Mouse (Mus musculus) spleen, postnatal 10 days (tissue): ENCODE measurements at regions not wholly inside any gene's neighbourhood (a gene's known extent, or its start where the extent isn't known, plus 50 kb on each side); places are given as distances from the start of the nearest gene placed in this dataset.

Experiments
- DNase-seq, 2 experiments: peaks; one replicate each; pipeline ENCODE4 v3.0.0; 2021 to 2022; ENCODE audit warnings: low spot score in 2 of 2

DNA sequence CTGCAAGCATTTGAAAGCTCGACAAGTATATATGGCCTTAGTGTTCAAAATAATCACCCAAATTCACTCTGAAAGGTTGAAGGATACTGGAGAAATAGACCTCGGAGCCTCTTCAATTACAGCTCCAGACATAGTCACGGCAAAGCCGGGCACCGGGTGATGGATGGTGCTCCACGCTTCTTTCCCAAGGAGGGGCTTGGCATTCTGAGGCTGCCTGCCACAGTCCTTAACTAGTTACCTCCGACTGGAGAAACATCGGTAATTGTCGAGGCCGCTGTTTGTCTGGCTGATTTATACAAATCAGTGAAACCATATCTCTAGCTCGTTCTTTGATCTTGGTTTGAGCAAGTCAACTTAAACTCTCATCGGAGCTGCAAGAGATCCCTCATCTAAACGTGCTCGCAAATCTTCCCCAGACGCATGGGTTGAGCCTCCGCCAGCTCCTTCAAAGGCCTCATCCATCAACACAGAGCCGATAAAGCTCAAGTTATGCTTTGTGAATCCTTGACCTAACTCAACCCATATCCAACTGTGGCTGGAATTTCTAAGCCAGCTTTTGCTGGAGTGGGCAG, 145.4 kb upstream of the Stx16 start:
- no peak for DNase-seq

- no peak for DNase-seq
Measured at GRCm38 (mm10) chr2:173935706-173936105, 140.4 kb upstream of the Stx16 start.

DNA sequence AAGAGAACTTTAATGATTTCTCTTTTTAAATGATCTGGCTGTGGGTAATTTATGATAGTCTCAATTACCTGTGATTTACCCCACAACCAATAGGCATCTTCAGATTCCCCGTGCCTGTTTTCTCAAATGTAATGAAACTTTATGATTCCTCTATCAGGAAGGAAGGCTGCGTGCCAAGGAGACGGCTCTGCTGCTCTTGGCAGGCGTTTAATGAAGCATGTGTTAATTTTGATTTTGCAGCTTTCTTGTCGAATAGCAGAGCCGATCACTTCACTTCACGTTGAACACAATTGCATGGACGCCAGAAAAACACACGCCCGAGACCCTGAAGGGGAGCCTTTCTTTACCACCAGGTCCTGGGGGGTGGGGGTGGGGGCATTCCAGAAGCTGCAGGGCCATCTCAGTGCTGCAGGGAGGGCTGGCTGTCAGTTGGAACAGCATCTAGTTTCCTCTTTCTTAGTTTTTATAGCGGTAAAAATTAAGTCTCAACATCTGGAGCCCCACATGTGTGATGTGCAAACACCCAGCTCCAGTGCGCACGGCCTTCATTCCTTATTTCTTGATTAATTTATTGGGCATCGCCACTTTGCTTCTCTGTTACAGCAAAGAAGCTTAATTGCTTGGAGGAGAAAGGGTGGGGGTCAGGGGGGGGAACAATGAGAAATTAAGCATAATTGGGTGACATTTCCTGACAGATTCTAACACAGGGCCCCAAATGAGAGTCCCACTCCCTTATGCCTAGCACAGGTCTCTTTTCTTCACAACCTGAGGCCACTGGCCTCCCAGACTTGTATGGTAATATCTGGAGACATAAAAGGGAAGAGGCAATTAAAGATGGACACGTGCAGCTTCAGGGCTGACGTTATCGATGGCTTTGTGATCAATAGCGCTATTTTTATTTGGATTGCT, 138.3 kb upstream of the Stx16 start:
- DNase-seq, result no peak

- DNase-seq, result no peak
Measured at GRCm38 (mm10) chr2:173938440-173938787, 137.7 kb upstream of the Stx16 start.

DNA sequence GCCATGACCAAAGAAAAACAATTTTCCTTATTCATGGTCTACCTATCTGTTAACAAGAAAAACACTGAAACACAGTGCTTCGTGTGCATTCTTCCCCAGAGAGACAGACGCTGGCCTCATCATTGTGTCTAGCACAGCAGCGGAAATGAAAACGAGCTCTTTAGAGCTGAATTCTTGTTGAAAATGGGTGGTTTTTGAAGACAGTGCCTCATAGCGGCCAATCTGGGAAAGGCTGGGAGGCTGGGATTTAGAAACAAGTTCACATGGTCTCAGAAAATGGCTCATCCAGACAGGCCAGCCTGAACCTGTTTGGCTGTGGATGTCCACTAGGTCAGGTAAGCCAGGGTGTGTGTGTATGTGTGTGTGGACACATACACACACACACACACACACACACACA, 130.7 kb upstream of the Stx16 start:
- DNase-seq, result no peak

DNA sequence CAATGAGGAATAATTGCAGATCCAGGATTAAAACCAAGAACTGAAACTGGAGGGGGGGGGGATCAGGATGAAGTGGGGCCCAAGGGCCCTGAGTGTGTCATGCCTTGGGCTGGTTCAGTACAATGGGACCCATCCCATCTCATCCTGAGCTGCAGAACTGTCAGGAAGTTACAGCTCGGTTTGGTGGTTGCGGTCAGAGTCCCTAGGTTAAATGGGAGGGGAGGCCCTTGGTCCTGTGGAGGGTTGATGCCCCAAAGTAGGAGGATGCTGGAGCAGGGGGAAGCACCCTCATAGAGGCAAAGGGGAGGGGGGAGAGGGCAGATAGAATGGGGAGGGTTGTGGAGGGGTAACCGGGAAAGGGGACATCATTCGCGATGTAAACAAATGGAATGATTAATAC, 127.5 kb upstream of the Stx16 start:
- no peak for DNase-seq

- no peak for DNase-seq
Measured at GRCm38 (mm10) chr2:173950164-173950891, 125.8 kb upstream of the Stx16 start.

DNA sequence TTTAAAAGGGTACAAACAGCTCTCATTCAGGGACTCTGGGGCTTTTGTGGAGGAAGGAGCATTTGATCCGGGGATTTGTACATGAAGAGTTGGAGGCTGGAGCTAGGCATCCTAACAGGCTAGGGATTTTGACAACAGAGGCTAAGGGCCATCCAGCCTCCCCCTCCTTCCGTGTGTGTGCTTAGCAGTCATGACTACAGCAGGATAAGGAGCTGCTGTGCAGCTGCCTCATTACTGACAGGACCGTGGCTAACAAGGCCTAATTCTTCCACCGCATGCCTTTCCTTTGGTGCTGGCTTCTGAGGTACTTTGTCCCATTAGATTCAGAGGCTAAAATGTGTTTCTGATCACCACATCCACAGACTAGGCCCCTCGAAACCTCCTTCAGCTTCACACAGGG, 110.0 kb upstream of the Stx16 start:
- DNase-seq, result no peak

DNA sequence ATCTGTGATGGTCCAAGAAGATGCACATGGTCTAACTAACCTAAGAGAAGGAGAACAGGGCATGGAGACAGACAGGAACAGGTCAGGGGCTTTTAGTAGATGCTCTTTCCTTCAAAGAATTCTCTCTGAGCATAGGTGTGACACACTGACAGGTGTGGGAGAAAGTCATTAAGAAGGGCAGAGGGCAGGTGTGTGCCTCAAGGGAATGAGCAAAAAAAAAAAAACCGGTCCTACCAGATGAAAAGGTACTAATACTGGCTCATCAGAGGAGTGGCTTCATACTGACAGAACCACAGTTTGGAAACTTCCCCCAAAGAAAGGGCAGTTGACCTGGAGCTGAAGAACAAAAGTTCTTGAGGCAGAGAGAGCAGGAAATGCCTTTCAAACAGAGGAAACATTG, 105.3 kb upstream of the Stx16 start:
- DNase-seq, result no peak

DNA sequence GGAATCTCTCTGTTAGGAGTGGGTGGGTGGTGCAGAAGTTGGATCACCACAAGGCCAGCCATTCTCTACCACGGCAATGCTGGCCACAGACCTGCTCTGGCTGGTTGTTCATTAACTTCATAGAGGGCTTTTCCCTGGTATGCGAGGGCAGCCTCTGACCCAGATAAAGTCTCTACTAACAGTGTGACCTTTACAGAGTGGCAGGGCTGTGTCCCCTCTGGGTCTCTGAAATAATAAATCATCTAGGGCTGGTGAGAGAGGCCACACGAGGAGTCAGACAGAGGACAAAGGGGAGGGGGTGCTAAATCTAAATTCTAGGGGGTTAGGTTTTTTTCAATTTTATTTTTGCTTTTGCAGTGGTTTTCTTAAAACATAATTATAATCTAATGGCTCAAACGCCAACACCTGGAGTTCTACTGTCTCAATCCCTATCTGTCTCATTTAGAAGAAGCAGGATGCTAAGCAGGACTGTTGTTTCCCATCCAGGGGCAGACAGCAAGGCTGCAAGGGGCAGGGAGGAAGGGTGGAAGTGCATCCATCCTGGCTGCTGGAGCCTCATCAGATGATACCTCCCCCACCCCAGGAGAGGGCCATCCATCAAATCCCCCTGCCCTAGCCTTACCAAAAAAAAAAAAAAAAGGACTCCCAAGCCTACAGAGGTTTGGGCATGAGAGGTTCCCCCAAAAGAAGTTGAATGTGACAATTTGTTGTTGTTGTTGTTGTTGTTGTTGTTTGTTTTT, 99.6 kb upstream of the Stx16 start:
- no peak for DNase-seq

GRCm38 (mm10) chr2:173977236-173978053, 98.7 kb upstream of the Stx16 start:
- no peak for DNase-seq

- no peak for DNase-seq
Measured at GRCm38 (mm10) chr2:173978138-173978765, 97.9 kb upstream of the Stx16 start.

- no peak for DNase-seq
Measured at GRCm38 (mm10) chr2:173981036-173981435, 95.1 kb upstream of the Stx16 start.

- no peak for DNase-seq
Measured at GRCm38 (mm10) chr2:173987516-173987915, 88.6 kb upstream of the Stx16 start.

- DNase-seq, result no peak
Measured at GRCm38 (mm10) chr2:173987921-173988320, 88.2 kb upstream of the Stx16 start.

DNA sequence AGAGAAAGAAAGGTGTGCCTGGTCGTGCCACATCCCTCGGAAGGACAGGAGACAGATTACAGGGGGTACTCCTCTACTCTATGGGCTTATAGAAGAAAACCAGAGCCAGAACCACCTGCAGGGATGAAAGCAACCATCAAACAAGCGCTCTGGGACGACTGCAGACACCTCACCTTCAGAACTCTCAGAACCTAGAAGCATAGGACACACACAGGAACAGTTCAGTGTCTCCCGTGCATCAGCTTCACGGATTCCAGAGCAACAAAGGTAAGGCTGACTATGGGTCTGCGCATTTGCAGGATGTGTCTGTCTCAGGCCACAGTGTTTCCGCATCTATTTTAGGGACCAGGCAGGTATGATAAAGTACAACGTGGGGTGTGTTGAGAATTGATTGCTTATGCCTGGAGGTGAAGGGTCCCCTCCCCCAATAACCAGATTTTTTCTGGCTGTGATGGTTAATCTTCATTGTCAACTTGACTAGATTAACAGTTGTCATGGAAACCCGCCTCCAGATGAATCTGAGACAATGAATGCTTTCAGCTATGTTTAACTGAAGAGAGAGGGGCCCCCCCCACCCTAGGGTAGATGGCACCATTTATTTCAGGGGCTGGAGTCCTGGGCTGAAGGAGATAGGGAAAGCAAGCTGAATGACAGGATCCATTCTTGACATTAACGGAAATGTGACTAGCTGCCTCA, 87.3 kb upstream of the Stx16 start:
- DNase-seq, result no peak

DNA sequence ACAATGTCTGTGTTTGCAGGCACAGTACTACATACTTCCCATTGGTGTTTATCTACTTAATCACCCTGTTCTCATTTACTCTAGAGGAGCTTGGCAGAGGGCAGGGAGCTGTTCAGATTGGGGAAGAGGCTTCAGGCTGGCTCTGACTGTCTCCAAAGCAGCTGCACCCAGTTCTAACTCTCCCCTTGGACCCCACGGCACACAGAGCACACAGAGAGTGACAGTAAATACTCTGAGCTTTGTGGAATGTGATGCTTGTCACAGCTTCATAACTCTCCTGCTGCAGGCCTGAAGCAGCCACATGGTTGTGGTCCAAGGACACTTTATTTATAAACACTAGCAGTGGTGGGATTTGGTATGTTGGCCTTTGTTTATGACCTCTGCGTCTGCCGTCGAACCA, 85.4 kb upstream of the Stx16 start:
- no peak for DNase-seq

DNA sequence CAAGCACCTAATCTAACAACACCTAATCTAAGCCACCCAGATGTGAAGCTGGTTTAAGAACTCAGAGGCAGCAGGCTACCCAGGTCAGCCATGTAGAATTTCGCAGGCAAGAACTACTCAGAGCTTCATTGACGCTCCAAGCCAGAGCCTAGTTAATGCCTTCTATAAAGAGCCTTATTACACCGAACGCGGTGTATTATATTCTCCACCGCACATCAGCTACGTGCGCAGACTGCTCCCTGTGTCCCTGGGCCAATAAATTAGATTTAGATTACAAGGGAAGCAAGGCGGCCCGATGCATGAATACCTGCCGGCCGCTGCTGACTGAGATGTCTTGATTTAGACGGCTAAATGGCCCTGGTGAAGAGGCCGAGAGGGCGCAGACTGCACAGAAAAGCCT, 84.7 kb upstream of the Stx16 start:
- DNase-seq, result no peak

GRCm38 (mm10) chr2:173992041-173992440, 84.1 kb upstream of the Stx16 start:
- DNase-seq, result no peak

DNA sequence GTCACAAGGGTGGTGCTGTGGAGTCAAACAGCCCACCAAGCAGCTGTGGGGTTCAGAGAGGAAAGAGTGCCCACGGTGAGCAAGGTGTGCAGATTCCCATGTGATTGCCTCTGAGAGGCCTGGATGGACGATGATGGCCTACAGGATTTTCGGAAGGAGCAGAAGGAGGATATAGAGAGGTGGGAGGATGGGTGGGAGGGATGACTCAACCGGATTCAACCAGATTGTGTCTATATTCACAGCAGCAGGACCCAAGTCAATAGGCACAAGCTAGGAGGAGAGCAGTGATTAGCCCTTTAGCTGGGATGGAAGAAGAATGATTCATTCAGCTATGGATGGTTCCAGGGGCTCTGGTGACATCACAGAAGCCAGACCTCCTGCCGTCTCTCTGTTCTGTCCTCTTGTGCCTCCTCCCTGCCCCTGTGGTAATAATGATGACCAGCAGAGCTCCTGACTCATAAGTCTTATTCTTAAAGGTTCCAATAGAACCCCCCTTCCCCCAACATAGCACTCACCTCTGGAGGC, 82.6 kb upstream of the Stx16 start:
- DNase-seq, result no peak
